Mouse (Mus musculus) cerebellum, adult 18-20 months (tissue): ENCODE data around the gene 2010111I01Rik.
"Not testable (repeated sequence)": the region's sequence is repeated elsewhere in the genome, so short reads cannot be mapped to it uniquely, and the experiment has no call there.

Source experiments
- DNase-seq, 2 experiments: peaks; one replicate each; pipeline ENCODE4 v3.0.0; 2021

The 2010111I01Rik gene

GRCm38 (mm10) chr13:63323286-63324075 lies 358.8 kb downstream of the 2010111I01Rik start:
- DNase-seq: no peak

GRCm38 (mm10) chr13:63324311-63324710 lies 359.6 kb downstream of the 2010111I01Rik start:
- DNase-seq: no peak

GRCm38 (mm10) chr13:63324978-63325848 lies 360.5 kb downstream of the 2010111I01Rik start:
- no peak for DNase-seq

- DNase-seq: no peak
Observed at GRCm38 (mm10) chr13:63326015-63326414, 361.3 kb downstream of the 2010111I01Rik start.

GRCm38 (mm10) chr13:63330236-63330860 lies 365.7 kb downstream of the 2010111I01Rik start:
- DNase-seq: no peak

- peak; percentile 68 to 74 for DNase-seq
Observed at GRCm38 (mm10) chr13:63331379-63331778, 366.7 kb downstream of the 2010111I01Rik start.

GRCm38 (mm10) chr13:63332576-63333300 lies 368.0 kb downstream of the 2010111I01Rik start:
- DNase-seq: peak; percentile 68 to 70

- DNase-seq: peak; percentile 47 to 57
Observed at GRCm38 (mm10) chr13:63335421-63336134, 370.9 kb downstream of the 2010111I01Rik start.

GRCm38 (mm10) chr13:63336335-63336734 lies 371.6 kb downstream of the 2010111I01Rik start:
- no peak for DNase-seq

- no peak for DNase-seq
Observed at GRCm38 (mm10) chr13:63337239-63337960, 372.7 kb downstream of the 2010111I01Rik start.

- DNase-seq: no peak
Observed at GRCm38 (mm10) chr13:63339946-63340345, 375.3 kb downstream of the 2010111I01Rik start.

- DNase-seq: no peak
Observed at GRCm38 (mm10) chr13:63342781-63343180, 378.1 kb downstream of the 2010111I01Rik start.

- DNase-seq: no peak
Observed at GRCm38 (mm10) chr13:63344481-63344880, 379.8 kb downstream of the 2010111I01Rik start.

GRCm38 (mm10) chr13:63345476-63346225 lies 381.0 kb downstream of the 2010111I01Rik start:
- no peak for DNase-seq

GRCm38 (mm10) chr13:63347639-63348038 lies 382.9 kb downstream of the 2010111I01Rik start:
- DNase-seq: no peak

- DNase-seq: no peak
Observed at GRCm38 (mm10) chr13:63350076-63350475, 385.4 kb downstream of the 2010111I01Rik start.

GRCm38 (mm10) chr13:63353312-63353711 lies 388.6 kb downstream of the 2010111I01Rik start:
- DNase-seq: not testable (repeated sequence)

GRCm38 (mm10) chr13:63356101-63356500 lies 391.4 kb downstream of the 2010111I01Rik start:
- DNase-seq: no peak

- DNase-seq: peak; percentile 71 to 77
Observed at GRCm38 (mm10) chr13:63356558-63356957, 391.9 kb downstream of the 2010111I01Rik start.

GRCm38 (mm10) chr13:63359393-63359792 lies 394.7 kb downstream of the 2010111I01Rik start:
- DNase-seq: no peak
